Mouse (Mus musculus) embryo, embryonic 11 days (tissue): ENCODE measurements at regions not wholly inside any gene's neighbourhood (a gene's known extent, or its start where the extent isn't known, plus 50 kb on each side); places are given as distances from the start of the nearest gene placed in this dataset.
A peak's percentile ranks its signal among the peaks of the same experiment; 100 is the strongest.
"Not testable (repeated sequence)": the region's sequence is repeated elsewhere in the genome, so short reads cannot be mapped to it uniquely, and the experiment has no call there.

ENCODE experiments used
- DNase-seq: peaks from one replicate; pipeline ENCODE4 v3.0.0-alpha.2; 2015

DNA sequence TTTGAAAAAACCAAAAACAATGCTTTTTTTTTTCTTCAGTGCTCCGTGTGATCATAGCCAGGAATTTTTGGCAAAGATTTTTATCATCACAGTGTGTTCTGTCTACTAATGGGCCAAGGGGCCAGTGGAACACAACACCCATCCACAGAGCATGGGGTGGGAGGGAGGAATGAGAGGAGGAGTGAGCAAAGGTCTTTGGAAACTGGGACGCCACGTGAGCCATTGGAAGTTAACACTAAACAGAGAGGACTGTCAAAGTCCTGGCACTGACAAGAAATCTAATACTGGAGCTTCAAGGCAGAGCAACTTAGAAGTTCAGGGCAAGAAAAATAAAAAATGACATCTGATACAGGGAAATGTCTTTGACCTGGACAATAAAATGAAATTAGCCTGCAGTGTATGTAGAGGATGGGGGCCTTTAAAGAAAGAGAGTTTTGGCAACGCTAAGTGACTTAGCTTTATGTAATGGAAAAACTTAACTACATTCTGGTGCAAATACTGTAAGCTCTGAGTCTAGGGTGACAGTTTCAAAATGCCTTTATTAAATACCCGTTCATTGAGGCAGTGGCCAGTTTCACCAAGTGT lies 133.5 kb upstream of the Gm12728 start:
- DNase-seq = peak; percentile 16

DNA sequence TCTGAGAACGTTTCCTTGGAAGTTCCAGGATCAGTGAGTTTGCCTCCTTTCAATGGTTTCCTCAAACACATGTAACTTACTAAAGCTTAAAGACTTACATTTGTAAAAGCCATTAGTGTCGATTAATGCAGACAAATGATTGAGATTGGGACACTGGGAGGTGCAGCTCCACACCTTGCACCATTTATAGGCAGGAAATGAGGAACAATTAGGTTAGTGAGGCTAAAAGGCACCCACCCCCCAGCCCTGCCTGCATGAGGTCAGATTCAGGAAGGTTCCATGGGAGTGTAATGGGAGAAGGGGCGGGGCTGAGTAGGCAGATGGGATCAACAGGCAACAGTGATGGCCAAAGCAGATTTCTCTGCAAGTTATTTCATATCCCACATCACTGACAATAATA lies 131.1 kb upstream of the Gm12728 start:
- DNase-seq = peak; percentile 42

DNA sequence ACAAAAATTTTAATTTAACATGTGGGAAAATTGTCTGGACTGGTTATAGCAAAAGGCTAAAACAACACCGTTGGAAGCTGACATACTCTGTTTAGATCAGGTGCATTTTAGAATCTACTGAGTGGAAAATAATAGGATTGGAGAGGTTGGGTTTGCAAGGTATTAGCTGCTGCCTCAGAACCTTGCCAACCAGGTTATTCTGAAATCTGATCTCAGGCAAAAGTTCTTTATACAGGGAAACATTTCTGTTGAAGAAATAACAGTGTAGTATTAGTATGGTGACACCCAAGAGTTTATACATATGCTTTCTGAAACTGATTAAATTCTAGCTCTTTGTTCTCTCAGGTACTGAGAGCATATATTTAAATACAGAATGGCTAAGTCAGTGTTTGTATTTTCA lies 113.0 kb upstream of the Gm12728 start:
- no peak for DNase-seq

DNA sequence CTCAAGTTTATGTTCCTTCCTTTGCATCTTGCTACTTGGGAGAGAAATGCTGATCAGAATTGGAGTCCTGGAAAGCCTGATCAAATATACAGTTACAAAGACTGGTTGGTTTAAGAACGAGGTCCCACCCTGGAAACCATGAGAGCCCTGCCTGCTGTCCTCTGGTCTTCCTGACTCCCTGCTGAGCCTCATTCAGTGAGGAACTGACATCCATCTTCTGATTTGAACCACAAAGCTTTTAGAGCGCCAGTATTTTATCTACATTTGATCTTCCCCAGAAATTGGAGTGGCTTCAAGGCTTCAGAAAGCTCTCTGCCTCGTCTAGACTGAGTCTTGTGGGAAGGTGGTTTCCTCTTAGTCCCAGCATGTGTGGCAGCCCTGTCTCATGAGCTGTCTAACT lies 99.0 kb upstream of the Gm12728 start:
- no peak for DNase-seq

DNA sequence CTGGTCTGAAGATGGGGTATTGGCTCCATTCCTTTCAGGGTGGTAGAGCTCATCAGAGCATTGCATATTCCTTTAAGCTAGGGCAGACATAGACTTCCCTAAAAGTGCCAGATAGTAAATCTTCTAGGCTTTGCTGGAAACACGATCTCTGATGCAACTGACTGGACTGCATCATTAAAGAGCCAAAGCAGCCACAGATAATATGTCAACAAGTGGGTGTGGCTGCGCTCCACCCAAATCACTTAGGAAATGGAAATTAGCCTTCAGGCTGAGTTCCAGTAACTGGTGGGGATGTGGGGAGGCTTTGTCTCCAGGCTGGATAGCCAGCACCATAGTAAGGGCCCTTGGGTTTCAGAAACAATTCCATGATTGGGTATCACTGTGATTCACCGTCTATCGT lies 97.3 kb upstream of the Gm12728 start:
- DNase-seq = no peak

DNA sequence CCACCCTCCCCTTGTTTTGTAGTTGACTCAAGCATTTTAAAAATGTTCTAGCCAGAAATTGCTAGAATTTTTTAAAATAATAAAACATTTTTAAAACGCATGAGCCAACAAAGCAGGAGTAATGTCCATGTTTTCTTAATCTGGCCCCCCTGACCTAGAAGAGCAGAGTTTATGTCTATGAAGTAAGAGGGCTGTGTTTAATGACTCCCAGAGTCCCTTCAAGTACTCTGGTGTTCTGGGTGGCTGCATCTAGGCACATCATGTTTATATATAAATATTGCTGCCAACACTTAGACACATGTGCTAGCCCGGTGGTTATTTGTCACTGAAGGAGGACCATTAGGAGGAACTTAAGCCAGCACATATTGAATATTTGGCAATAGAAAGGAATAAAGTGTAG lies 93.8 kb upstream of the Gm12728 start:
- DNase-seq = no peak

DNA sequence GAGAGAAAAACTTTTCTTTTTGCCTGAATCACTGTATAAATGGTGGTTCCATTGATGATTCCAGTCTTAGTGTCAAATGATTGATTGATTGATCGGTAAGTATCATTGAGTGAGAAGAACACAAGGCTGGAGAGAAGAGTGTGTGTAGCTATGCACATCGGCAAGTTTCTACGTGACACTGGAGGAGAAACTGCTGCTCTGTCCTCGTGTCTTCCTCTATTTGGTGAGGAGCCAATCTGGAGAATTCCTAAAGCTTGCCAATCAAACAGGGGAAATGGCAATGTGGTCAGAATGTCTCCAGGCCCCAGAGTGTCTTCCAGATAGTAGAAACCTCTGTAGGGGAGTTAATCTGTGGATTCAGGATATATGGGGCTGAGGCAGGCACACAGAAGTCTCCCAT lies 92.5 kb upstream of the Gm12728 start:
- DNase-seq = no peak

DNA sequence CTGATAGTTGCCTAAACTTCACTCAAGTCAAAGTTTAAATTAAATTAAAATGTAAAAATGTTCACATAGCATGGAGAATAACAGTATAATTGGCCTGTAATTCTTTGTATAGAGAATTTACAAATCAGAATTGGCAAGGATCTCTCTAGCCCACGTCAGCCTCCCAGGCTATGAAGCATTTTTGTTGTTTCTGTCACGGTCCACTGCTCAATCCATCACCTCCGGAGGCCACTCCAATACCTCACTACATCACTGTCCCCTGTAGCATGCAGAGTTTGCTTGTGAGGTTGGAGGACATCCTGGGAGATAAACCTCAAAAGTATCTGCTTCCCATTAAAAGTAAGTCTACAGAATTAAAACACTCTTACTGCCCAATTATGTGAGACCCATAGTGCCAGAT lies 87.6 kb upstream of the Gm12728 start:
- no peak for DNase-seq

DNA sequence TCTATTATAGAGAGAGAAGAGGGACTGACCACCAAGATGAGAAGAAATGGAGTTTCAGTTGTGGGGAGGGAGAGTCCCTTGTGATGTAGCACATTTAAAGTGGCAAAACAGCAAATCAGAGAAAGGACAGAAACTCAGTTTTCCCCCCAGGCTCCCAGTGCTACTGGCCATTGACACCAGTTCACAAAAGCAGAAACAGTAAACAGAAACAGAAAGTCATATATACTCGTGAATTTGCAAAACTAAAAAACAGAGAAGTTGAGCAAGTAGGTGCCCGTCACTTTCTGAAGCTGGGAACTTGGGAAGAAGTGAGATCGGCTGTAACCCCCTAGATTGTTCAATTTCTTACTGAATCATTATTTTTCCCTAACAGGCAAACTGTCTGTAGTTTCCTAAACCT lies 86.3 kb upstream of the Gm12728 start:
- no peak for DNase-seq

DNA sequence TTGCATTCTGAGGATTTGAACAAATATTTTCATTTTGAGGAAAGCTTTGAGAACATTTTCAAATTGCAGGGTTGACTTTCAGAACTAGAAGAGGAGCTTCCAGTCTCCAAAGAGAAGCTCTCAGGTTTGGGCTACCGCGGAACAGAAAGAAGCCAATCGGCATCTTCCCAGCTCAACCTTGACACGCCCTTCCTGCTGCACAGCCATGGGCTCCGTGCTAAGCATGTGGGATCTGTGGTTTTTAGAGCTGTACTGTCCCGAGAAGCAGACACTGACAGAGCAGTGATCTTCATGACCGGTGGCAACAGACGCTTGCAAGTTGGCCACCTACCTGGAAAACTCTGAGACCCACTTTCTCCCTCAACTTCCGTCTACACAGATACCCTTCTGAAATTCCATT lies 85.4 kb upstream of the Gm12728 start:
- no peak for DNase-seq

DNA sequence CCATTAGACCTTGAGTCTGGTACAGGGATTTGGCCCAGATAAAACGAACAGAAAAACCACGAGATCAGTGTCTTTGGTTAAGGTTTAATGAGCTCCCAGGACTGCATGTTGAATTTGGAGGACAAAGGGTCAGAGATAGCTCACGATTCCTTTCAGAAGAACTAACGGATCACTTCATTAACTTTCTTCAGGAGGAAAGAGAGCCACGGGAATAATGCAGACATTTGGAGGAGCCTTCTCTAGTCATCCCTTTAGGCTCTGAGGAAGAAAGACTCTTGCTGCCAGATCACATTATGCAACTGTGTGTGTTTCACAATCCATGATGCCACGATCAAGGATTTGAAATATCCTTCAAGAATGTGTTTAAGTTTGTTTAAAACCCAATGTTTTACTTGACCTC lies 83.7 kb upstream of the Gm12728 start:
- no peak for DNase-seq

DNA sequence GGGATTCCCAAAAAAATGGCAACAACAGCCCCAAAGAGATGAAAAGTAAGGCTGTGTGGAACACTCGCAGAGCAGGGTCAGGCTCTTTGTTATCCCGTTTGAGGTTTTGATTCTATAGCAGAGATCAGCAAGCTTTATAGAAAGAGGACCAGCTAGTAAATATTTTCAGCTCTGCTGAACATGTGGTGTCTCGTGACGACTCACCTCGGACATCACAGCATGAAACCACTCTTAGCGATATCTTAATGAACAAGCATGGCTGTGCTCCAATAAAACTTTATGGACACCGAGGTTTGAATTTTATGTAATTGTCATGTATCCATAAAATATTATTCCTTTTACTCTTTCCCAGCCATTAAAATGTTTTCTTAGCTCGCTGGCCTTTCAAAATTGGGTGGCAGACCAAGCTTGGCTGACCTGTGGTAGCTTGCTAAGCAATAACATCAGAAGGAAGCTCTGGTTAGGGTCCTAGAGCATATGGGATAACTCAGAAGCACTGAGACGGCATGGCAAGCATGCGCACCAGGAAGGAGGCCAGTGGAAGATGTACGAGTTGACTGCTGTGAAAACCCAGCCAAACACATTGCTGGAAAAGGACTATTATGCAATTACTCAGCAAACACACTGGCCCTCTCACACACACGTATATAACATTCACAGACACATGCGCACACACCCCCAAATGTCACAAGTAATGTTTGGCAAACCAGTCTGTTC lies 81.4 kb upstream of the Gm12728 start:
- no peak for DNase-seq

DNA sequence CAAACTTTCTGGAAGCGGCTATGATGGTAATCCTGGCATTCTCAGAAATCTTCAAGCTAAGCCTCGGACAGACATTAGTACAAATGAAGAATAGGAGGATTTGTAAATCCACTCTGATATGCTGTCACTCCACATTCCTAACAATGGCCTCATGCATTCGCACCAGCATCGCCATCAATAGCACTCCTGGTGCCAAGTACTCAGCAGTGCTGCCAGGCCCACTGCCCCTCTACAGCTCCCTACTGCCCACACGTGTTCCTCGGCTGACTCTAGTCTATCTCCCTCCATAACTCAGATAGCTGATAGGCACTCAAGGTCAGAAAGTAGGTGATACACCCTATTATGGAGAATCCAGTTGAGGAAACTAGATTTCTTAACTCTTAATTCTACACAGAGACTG lies 75.7 kb upstream of the Gm12728 start:
- DNase-seq = no peak

DNA sequence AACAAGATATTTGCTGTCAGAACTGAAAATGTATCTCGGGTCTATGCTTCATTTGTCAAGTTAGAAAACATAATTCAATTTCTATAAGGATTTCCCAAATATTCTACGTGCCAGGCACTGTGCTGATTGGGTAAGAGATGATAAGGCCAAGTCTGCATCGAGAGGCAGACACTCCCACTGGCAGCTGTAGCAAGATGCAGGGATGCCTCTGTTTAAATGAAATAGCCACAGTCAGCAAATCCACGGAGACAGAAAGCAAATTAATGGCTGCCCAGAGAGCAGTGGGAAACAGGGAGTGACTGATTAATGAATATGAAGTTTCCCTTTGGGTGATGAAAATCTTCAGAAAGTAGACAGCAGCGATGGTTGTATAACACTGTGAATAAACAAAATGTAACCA lies 71.6 kb upstream of the Gm12728 start:
- DNase-seq = peak; percentile 17

DNA sequence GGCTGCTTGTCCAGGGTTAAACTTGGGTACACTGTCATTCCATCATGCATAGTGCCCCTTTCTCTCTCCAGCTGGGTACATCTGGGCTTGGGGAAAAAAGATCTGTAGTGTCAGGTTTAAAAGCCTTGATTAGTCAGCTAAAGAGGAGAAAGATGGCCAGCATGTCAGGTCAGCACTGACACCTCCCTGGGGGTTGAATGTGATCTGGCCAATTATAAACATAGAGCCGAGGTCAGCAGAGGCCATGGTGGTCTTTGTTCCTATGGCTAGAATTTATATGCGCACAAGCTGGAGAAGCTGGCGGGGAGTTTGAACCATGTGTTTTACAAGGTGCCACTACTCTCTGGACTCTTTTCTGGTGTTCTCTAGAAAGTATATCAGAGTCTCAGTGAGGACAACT lies 61.0 kb upstream of the Gm12728 start:
- peak; percentile 46 for DNase-seq

DNA sequence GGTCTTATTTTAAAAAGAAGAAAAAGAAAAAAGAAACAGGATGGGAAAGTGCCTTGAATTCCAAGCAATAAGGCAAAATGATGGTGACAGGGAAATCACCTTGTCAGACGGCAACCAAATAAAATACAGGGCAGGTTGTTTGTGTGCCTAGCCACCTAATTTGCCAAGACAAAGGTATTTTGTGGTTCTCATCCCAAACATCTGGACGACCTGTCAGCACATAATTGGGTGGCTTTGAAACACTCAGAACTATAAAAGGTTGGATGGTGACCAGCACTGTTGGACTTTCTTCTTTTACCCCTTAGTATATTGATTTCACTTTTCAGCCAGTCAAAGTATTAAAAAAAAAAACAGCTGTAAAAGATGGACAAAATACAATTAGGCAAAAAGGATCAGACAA lies 58.8 kb upstream of the Gm12728 start:
- DNase-seq = no peak

DNA sequence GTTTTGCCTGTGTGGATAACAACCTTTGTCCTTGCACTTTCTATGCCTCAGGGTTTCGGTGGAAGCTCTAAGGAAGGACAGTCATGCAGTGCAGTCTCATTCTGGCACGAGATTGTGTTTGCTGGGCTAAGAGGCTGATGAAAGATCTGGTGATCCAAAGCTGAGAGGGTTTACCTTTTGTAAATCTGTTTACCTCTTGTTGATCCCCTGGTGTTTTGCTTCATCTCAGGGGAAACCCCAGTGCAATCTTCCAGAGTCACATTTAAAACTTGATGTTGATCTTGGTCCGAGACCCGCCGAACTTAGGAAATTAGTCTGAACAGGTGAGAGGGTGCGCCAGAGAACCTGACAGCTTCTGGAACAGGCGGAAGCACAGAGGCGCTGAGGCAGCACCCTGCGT lies 54.6 kb upstream of the Gm12728 start:
- DNase-seq = not testable (repeated sequence)
